Mouse (Mus musculus): ENCODE measurements around the gene Olfr807.

Gene Olfr807

DNA sequence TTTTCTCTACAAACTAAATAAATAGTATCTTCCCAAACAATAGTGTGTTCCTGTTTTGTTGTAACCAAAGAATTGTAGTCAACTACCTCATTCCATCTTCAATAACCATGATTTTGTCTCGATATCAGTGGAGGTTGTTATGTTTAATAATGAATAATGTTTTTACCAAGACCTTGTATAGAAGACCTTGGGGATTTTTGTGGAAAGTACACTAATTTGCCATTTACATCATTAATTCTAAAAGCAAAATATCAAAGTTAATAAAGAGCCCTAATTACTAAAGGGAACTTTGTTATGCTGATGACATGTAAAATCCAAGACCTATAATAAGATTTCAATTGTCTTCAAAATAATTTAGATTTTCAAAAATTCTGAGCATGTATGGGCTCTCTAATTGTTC, at the start of gene Olfr807:
Gene Olfr807, minus strand, starts transcription at position 101 of the 400 bp plus-strand sequence.
- in situ Hi-C loops (cut with MboI; ENCODE audit: low sequenced_read_pairs): no loop called here

DNA sequence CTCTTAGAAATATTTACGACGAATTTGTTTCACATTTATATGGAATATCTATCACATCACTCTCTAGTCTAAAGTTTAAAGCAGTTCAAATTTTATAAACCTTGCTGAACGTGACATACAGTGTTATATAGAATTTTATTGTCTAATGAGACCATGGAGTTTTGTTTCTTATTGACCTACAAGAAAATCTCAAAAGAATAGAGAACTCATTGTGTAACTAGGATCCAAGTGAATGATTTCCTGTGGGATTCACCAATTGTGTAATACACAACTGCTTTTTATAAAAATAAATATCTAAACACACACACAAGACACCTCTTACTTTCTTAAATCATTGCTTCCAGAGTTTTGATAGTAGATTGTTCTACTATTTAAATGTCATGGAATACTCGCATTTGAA, 46.7 kb upstream of the Olfr807 start, which contains the start of gene Olfr811:
Gene Olfr811, minus strand, starts transcription at position 101 of the 400 bp plus-strand sequence.
- in situ Hi-C loops (cut with MboI; ENCODE audit: low sequenced_read_pairs): no loop called here

- in situ Hi-C loops (cut with MboI; ENCODE audit: low sequenced_read_pairs): no loop called here
Observed at GRCm38 (mm10) chr10:129794817-129795216, 37.2 kb upstream of the Olfr807 start, which contains the start of gene Olfr810. Gene Olfr810 (minus strand): TSS chr10:129794917.

DNA sequence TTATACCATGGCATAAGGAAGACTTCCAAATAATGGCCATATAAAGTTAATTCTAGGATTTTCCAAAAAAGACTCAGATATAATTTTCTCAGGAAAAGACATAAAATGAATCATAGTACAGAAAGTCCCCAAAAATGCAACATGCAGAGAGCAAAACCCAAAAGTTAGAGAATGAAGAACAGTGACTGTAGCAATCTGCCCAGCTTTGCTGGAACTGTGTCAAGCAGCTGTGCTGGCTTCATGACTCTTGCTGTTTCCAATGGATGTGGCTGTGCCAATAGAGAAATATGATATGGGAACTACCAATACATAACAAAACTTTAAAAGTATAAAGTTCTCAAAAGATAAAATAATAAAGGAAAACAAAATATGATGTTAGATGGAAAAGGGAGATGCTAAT, 20.5 kb upstream of the Olfr807 start:
- in situ Hi-C loops (cut with MboI; ENCODE audit: low sequenced_read_pairs): no loop called here

- in situ Hi-C loops (cut with MboI; ENCODE audit: low sequenced_read_pairs): no loop called here
Observed at GRCm38 (mm10) chr10:129774338-129774737, 16.7 kb upstream of the Olfr807 start, which contains the start of gene Olfr809. Gene Olfr809 (plus strand): TSS chr10:129774638.

DNA sequence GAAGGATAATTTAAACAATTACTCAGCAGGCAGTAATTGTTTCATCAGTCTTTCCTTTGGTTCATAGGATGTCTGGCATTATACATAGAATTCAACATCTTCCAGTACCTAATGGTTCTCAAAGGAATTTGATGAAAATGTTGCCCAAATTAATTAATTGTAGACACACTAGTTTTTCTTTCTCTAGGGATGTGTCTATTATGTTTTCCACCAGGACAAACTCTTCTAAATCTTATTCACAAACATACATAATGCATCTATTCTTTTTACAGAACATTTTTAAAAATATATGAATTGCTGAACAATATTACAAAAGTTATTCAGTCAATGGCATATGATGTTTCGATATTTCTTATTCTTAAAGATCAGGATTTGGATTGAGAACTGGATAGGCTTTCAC, 7.6 kb upstream of the Olfr807 start, which contains the start of gene Olfr808:
Gene Olfr808, plus strand, starts transcription at position 301 of the 400 bp plus-strand sequence.
- in situ Hi-C loops (cut with MboI; ENCODE audit: low sequenced_read_pairs): no loop called here

GRCm38 (mm10) chr10:129741821-129742220, 15.8 kb downstream of the Olfr807 start, which contains the start of gene Olfr806:
Gene Olfr806 (minus strand): TSS chr10:129741921.
- in situ Hi-C loops (cut with MboI; ENCODE audit: low sequenced_read_pairs): no loop called here

GRCm38 (mm10) chr10:129729275-129729674, 28.3 kb downstream of the Olfr807 start, which contains the start of gene Olfr805:
Gene Olfr805 (minus strand): TSS chr10:129729375.
- in situ Hi-C loops (cut with MboI; ENCODE audit: low sequenced_read_pairs): no loop called here
